Mouse (Mus musculus): ENCODE measurements around the gene Tbkbp1.

DNA sequence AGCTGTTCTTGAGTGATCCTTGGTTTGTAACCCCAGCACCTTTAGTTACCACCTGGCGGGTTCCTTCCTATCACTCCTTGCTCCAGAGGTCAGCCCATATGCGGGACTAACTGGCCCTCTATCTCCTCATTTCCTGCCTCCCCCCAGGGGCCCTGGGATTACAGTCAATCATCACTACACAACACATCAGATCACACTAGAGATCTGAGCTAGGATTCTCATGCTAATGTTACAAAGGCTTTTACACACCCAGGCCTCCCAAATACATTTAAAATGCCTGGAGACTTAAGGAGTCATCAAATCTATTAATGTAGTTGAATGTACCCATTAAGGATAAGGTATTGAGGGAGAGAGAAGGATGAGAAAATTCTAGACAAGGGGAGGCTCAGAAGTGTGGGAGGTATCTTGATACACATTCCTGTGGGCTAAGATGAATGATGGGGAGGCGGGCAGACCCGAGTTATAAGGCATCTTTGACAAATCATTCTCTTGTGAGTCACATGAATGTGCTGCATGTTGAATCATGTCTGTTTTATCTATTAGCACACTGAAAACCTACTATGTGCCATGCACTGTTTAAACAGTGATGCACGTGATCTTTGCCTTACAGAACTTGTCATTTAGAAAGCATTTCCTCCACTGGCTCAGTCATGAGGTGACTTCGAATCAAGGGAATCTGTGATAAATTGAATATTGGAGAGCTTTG is 40.8 kb upstream of the Tbkbp1 start:
- no peak for TF ChIP-seq CTCF (conservative IDR thresholded peaks at IDR 0.05 in 1 of 2, IDR thresholded peaks at IDR 0.05 in 1 of 2; ENCODE audit: low read depth in 2 of 2, low read length in 2 of 2)
- TF ChIP-seq ZMIZ1 (IDR thresholded peaks at IDR 0.05; ENCODE audit: low read depth, low read length): no peak
- no peak for TF ChIP-seq POLR2A (IDR thresholded peaks at IDR 0.05; ENCODE audit: low read depth, low read length)
- TF ChIP-seq UBTF (IDR thresholded peaks at IDR 0.05; ENCODE audit: low read depth, low read length): no peak
- no peak for TF ChIP-seq NRF1 (IDR thresholded peaks at IDR 0.05; ENCODE audit: low read depth, low read length)
- TF ChIP-seq MXI1 (IDR thresholded peaks at IDR 0.05; ENCODE audit: low read depth, low read length): no peak
- no peak for TF ChIP-seq USF2 (conservative IDR thresholded peaks at IDR 0.05; ENCODE audit: low read depth, low read length)
- TF ChIP-seq MAX (IDR thresholded peaks at IDR 0.05; ENCODE audit: low read length): no peak
- TF ChIP-seq JUND (conservative IDR thresholded peaks at IDR 0.05; ENCODE audit: low read depth, low read length): no peak
- TF ChIP-seq POLR2AphosphoS2 (IDR thresholded peaks at IDR 0.05; ENCODE audit: low read depth, low read length): no peak

All from CH12.LX (cell line).